Mouse (Mus musculus) liver, adult 2 months (tissue): Measurements from ENCODE around the gene Pgm5. TPM values are rescaled to one million over a fixed set of nuclear protein-coding genes. Genes with fewer than 3 reads are reported as not detected.

Experiments used
- DNase-seq: peaks from one replicate; pipeline ENCODE4 v3.0.0-alpha.2; 2011; ENCODE audit warnings: low read depth, low spot score; ENCODE audit errors: extremely low read depth
- H3K27ac ChIP-seq: fragments of 200-500 bp; replicated peaks from 2 replicates; pipeline ENCODE4 v1.5.1; 2012; ENCODE audit warnings: low read depth, mild to moderate bottlenecking, control low read depth, inconsistent platforms, low read length; ENCODE audit not compliant: insufficient read depth
- H3K27me3 ChIP-seq: fragments of 200-500 bp; 2 replicates; pipeline ENCODE4 v1.6.1; 2012; ENCODE audit warnings: mild to moderate bottlenecking, moderate library complexity, low read length, inconsistent platforms; ENCODE audit not compliant: control insufficient read depth, insufficient read depth
- H3K36me3 ChIP-seq: fragments of 200-500 bp; 2 replicates; pipeline ENCODE4 v1.6.1; 2012; ENCODE audit warnings: low read length, inconsistent platforms; ENCODE audit not compliant: control insufficient read depth, insufficient read depth
- H3K4me1 ChIP-seq: fragments of 200-500 bp; 2 replicates; pipeline ENCODE4 v1.6.1; 2011; ENCODE audit warnings: low read length; ENCODE audit not compliant: control insufficient read depth, insufficient read depth
- H3K4me3 ChIP-seq: fragments of 200-500 bp; 2 replicates; pipeline ENCODE4 v1.5.1; 2011; ENCODE audit warnings: low read depth, mild to moderate bottlenecking, control low read depth, low read length, moderate library complexity; ENCODE audit not compliant: insufficient read depth
- H3K79me2 ChIP-seq: fragments of 200-500 bp; 2 replicates; pipeline ENCODE4 v1.6.1; 2012; ENCODE audit warnings: inconsistent platforms, mild to moderate bottlenecking, low read length, moderate library complexity; ENCODE audit not compliant: control insufficient read depth, insufficient read depth
- H3K9ac ChIP-seq: fragments of 200-500 bp; 2 replicates; pipeline ENCODE4 v1.6.1; 2012; ENCODE audit warnings: low read depth, mild to moderate bottlenecking, control low read depth, inconsistent platforms, low read length
- CTCF ChIP-seq: fragments of 200-500 bp; IDR thresholded peaks from 2 replicates; pipeline ENCODE4 v1.5.1; 2011; ENCODE audit warnings: low read depth, low read length, control low read depth
- POLR2A ChIP-seq: fragments of 200-500 bp; IDR thresholded peaks from 2 replicates; pipeline ENCODE4 v1.6.1; 2011; ENCODE audit warnings: low read length, control low read depth; ENCODE audit not compliant: insufficient read depth; ENCODE audit errors: extremely low read depth
- WGBS: fragments of 180-500 bp; shearing (Covaris S2); methylation state at CpG from one replicate; pipeline ENCODE4 v1.1.7; 2018; 5-methylcytosine and 5-hydroxymethylcytosine counted together
- polyA plus RNA-seq: library from polyadenylated mRNA; depleted of rRNA; stranded (reverse); fragments of >200 nt; gene quantifications from 2 replicates; pipeline ENCODE4 v1.2.3, GENCODE M21; 2012
- total RNA-seq: library from RNA; depleted of rRNA; stranded (reverse); fragments of >200 nt; gene quantifications from 2 replicates; pipeline ENCODE4 v1.2.3, GENCODE M21; 2014

Gene Pgm5
- total and polyA plus RNA-seq, 2 experiments = 0.46 to 1.7 TPM

- Histone ChIP-seq H3K27ac (no peak overlapping the region), H3K9ac (no peak overlapping the region), H3K27me3 (no peaks in the 10 kb centered on the region), H3K4me1 (no peaks in the 10 kb centered on the region), H3K79me2 (no peaks in the 10 kb centered on the region), H3K36me3 (no peaks in the 10 kb centered on the region), H3K4me3 (no peak overlapping the region)
- 87% methylated on average over 1 of the region's 1 CpGs for WGBS
- no peak for DNase-seq
- TF ChIP-seq CTCF = no peak
- no peak for TF ChIP-seq POLR2A
Measured at GRCm38 (mm10) chr19:24718021-24718420, 143.6 kb downstream of the Pgm5 start.

- H3K27ac ChIP-seq = no peak overlapping the region
- H3K27me3 ChIP-seq = no peaks in the 10 kb centered on the region
- no peaks in the 10 kb centered on the region for H3K79me2 ChIP-seq
- no peaks in the 10 kb centered on the region for H3K4me1 ChIP-seq
- TF ChIP-seq POLR2A = no peak
- no peak for TF ChIP-seq CTCF
- no peak overlapping the region for H3K9ac ChIP-seq
- 85% methylated on average over 7 of the region's 7 CpGs for WGBS
- H3K36me3 ChIP-seq = no peaks in the 10 kb centered on the region
- DNase-seq = no peak
- no peak overlapping the region for H3K4me3 ChIP-seq
Measured at GRCm38 (mm10) chr19:24716303-24717097, 145.2 kb downstream of the Pgm5 start.

GRCm38 (mm10) chr19:24708032-24708431 lies 153.6 kb downstream of the Pgm5 start:
- Histone ChIP-seq H3K36me3 (no peaks in the 10 kb centered on the region), H3K27me3 (no peaks in the 10 kb centered on the region), H3K4me1 (no peaks in the 10 kb centered on the region), H3K27ac (no peak overlapping the region), H3K79me2 (no peaks in the 10 kb centered on the region), H3K4me3 (no peak overlapping the region), H3K9ac (no peak overlapping the region)
- TF ChIP-seq CTCF (no peak), POLR2A (no peak)
- WGBS = 85% methylated on average over 7 of the region's 7 CpGs
- DNase-seq = no peak

- TF ChIP-seq POLR2A = no peak
- no peak for TF ChIP-seq CTCF
- H3K4me3 ChIP-seq = no peak overlapping the region
- H3K79me2 ChIP-seq = no peaks in the 10 kb centered on the region
- no peaks in the 10 kb centered on the region for H3K36me3 ChIP-seq
- no peak for DNase-seq
- no peak overlapping the region for H3K27ac ChIP-seq
- no peak overlapping the region for H3K9ac ChIP-seq
- H3K27me3 ChIP-seq = no peaks in the 10 kb centered on the region
- H3K4me1 ChIP-seq = no peaks in the 10 kb centered on the region
- WGBS = 40% methylated on average over 7 of the region's 7 CpGs
Measured at GRCm38 (mm10) chr19:24707071-24707906, 154.4 kb downstream of the Pgm5 start.

DNA sequence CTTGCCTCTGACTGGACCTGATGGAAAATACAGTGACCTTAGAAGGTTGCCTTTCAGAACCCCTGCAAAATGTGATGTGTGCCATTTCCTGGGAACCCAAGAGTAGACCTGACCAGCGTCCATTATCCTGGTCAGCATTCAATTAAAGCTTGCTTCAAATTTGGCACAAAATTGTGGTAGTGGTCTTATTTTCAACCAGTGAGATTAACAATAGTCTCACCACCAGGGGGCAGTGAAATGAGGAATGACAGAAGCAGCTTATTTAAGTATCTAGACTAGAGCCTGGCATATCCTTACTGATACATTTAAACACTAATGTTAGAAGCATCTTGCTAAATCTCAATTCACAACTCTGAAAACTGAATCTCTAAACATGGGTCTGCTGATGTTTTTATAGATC lies 156.3 kb downstream of the Pgm5 start:
- no peak overlapping the region for H3K9ac ChIP-seq
- H3K27me3 ChIP-seq = no peaks in the 10 kb centered on the region
- WGBS = 68% methylated on average over 1 of the region's 1 CpGs
- no peaks in the 10 kb centered on the region for H3K79me2 ChIP-seq
- no peaks in the 10 kb centered on the region for H3K4me1 ChIP-seq
- no peak overlapping the region for H3K27ac ChIP-seq
- no peaks in the 10 kb centered on the region for H3K36me3 ChIP-seq
- no peak for DNase-seq
- no peak overlapping the region for H3K4me3 ChIP-seq
- TF ChIP-seq POLR2A (no peak), CTCF (no peak)

GRCm38 (mm10) chr19:24704326-24704725 lies 157.3 kb downstream of the Pgm5 start:
- H3K4me3 ChIP-seq = no peak overlapping the region
- no peak for TF ChIP-seq CTCF
- 76% methylated on average over 2 of the region's 2 CpGs for WGBS

More at GRCm38 (mm10) chr19:24704326-24704725, 157.3 kb downstream of the Pgm5 start:
- Histone ChIP-seq H3K27ac (no peak overlapping the region), H3K9ac (no peak overlapping the region), H3K36me3 (no peaks in the 10 kb centered on the region), H3K4me1 (no peaks in the 10 kb centered on the region; the same call in 1 of the 2 replicates), H3K27me3 (no peaks in the 10 kb centered on the region), H3K79me2 (no peaks in the 10 kb centered on the region)
- DNase-seq = no peak
